In genomic region chr9:120295527-120295926, GRCm38 (mm10) we compare ENCODE assay signal across 21 mouse cellular contexts. TPM values are rescaled to one million over a fixed set of nuclear protein-coding genes. Genes with fewer than 3 reads are reported as not detected.
A peak's percentile ranks its signal among the peaks of the same experiment; 100 is the strongest.
DNase-seq lines count a peak whose midpoint lies in the region; ATAC-seq and TF ChIP-seq lines count a peak whose summit lies in the region.
"Had no signal": no experiment of that assay in that cellular context is flagged by ENCODE, and none has a peak within 500 bp of the region (broad histone marks: within the 10 kb centered on the region; RNA-seq: fewer than 3 reads in every experiment).

No protein-coding gene starts in this region.

- intact Hi-C loops in heart, postnatal 14 days (cut with DNase I): loop anchor here (2.0 kb wide), 1 partner anchor 81 kb away; no protein-coding TSS in a partner anchor

- in situ Hi-C loops in Patski (cut with MboI; ENCODE audit: low pct_unique_long_range_greater_than_20kb): no loop called here

- CTCF ChIA-PET in Patski (lab: Charles Lee): interaction anchor here (0.9 to 1.3 kb wide), 3 partner anchors 21 to 101 kb away, joined by 3 to 6 read pairs (median 3); no protein-coding TSS in a partner anchor

- H3K4me3 ChIP-seq in heart, embryonic 11.5 days (ENCODE audit: low read depth, low read length): no peak overlapping the region
- no peak overlapping the region for H3K4me3 ChIP-seq in lung, postnatal 0 days (ENCODE audit: low read depth, low read length)
- H3K4me3 ChIP-seq: embryonic facial prominence, embryonic 12.5 days; erythroblast, embryonic 14.5 days; forebrain, embryonic 12.5 days; limb, embryonic 10.5 days; midbrain, embryonic 13.5 days had no signal

- peak; percentile 22 to 23 for DNase-seq in cerebellum, postnatal 10 days
- DNase-seq in cerebellum, adult 11 months: no peak
- DNase-seq in heart, postnatal 14 days: peak; percentile 12 to 27
- DNase-seq in lung, postnatal 14 days: peak; percentile 14
- no peak for DNase-seq in lung, postnatal 0 days (ENCODE audit: low spot score)
- DNase-seq in Patski (ENCODE audit: low read depth, low spot score): no peak
- DNase-seq: cerebellum, adult 9-11 months; heart, postnatal 4 days; layer of hippocampus, adult 9-11 months; liver; thymus, adult 18-20 months had no signal

- no peaks in the 10 kb centered on the region for H3K9me3 ChIP-seq in heart, embryonic 11.5 days (replicated peaks; ENCODE audit: control insufficient read depth, low read length)
- H3K9me3 ChIP-seq in lung, postnatal 0 days (ENCODE audit: low read length): no peaks in the 10 kb centered on the region
- H3K9me3 ChIP-seq: embryonic facial prominence, embryonic 12.5 days; forebrain, embryonic 12.5 days; limb, embryonic 10.5 days; midbrain, embryonic 13.5 days had no signal

- ATAC-seq in heart, embryonic 11.5 days (replicated peaks; ENCODE audit: insufficient number of reproducible peaks, low FRiP score, low TSS enrichment): no peak
- ATAC-seq in lung, postnatal 0 days: no peak
- ATAC-seq in Patski: no peak
- ATAC-seq: inflammation-experienced regulatory T-cells, adult 6 months; midbrain, embryonic 13.5 days had no signal

- 68% methylated on average over 5 of the region's 5 CpGs for WGBS in heart, embryonic 11.5 days (ENCODE audit: insufficient replicate concordance)
- 78% methylated on average over 5 of the region's 5 CpGs for WGBS in lung, postnatal 0 days

- POLR2A ChIA-PET in Patski (lab: Charles Lee): no interaction called here

- H3K27ac ChIP-seq in heart, embryonic 11.5 days (ENCODE audit: low read depth, low read length): no peak overlapping the region
- H3K27ac ChIP-seq in lung, postnatal 0 days (ENCODE audit: low read length): no peak overlapping the region
- H3K27ac ChIP-seq: embryonic facial prominence, embryonic 12.5 days; forebrain, embryonic 12.5 days; hindbrain, embryonic 14.5 days; limb, embryonic 10.5 days; midbrain, embryonic 13.5 days had no signal

- H3K9ac ChIP-seq in heart, embryonic 11.5 days (ENCODE audit: low read depth, low read length): no peak overlapping the region
- H3K9ac ChIP-seq in lung, postnatal 0 days (replicated peaks; ENCODE audit: low read depth): no peak overlapping the region
- H3K9ac ChIP-seq: embryonic facial prominence, embryonic 12.5 days; forebrain, embryonic 12.5 days; hindbrain, embryonic 14.5 days; midbrain, embryonic 13.5 days had no signal

- no peak overlapping the region for H3K4me2 ChIP-seq in heart, embryonic 11.5 days
- H3K4me2 ChIP-seq in lung, postnatal 0 days (replicated peaks; ENCODE audit: low read depth, low read length): no peak overlapping the region
- H3K4me2 ChIP-seq: embryonic facial prominence, embryonic 12.5 days; forebrain, embryonic 12.5 days; hindbrain, embryonic 14.5 days; midbrain, embryonic 13.5 days had no signal

- no peak for TF ChIP-seq EP300 in lung, postnatal 0 days (IDR thresholded peaks at IDR 0.05)

- no peaks in the 10 kb centered on the region for H3K4me1 ChIP-seq in heart, embryonic 11.5 days (ENCODE audit: control insufficient read depth, insufficient read depth, low read length)
- no peaks in the 10 kb centered on the region for H3K4me1 ChIP-seq in lung, postnatal 0 days (ENCODE audit: insufficient read depth, low read depth, low read length)
- H3K4me1 ChIP-seq: embryonic facial prominence, embryonic 12.5 days; limb, embryonic 10.5 days had no signal

- no peaks in the 10 kb centered on the region for H3K27me3 ChIP-seq in heart, embryonic 11.5 days (ENCODE audit: control insufficient read depth, insufficient read depth, low read length)
- H3K27me3 ChIP-seq in lung, postnatal 0 days (replicated peaks; ENCODE audit: insufficient read depth, low read length): no peaks in the 10 kb centered on the region
- peaks cover 5% of the 10 kb centered on the region for H3K27me3 ChIP-seq in Patski
- H3K27me3 ChIP-seq: forebrain, embryonic 12.5 days; midbrain, embryonic 13.5 days had no signal

- no peaks in the 10 kb centered on the region for H3K36me3 ChIP-seq in heart, embryonic 11.5 days (ENCODE audit: control insufficient read depth, insufficient read depth, low read length)
- no peaks in the 10 kb centered on the region for H3K36me3 ChIP-seq in lung, postnatal 0 days (ENCODE audit: insufficient read depth, low read length)
- H3K36me3 ChIP-seq: embryonic facial prominence, embryonic 12.5 days; forebrain, embryonic 12.5 days; limb, embryonic 10.5 days; midbrain, embryonic 13.5 days had no signal

- no peak for TF ChIP-seq CTCF in lung, postnatal 0 days (IDR thresholded peaks at IDR 0.05)
- TF ChIP-seq CTCF in Patski (IDR thresholded peaks at IDR 0.05): peak; percentile 58

RNA-seq across cellular contexts. Expression of gene Myrip, which starts 5.8 kb away (rescaled TPM):
- total RNA-seq in heart, postnatal 14 days (2021): 1 to 10 TPM; 4.3 to 4.7 TPM
- polyA plus RNA-seq in heart, embryonic 11.5 days (2014; fragmentation: Nextera tagmentation; extraction: Ambion mirVana): 0.11 and 0.15 TPM in 2 replicates
- polyA plus RNA-seq in lung, postnatal 0 days (2015; fragmentation: Nextera tagmentation; extraction: Ambion mirVana): 0.58 and 0.65 TPM in 2 replicates
- polyA plus RNA-seq in Patski (2021): 2.1 TPM
- total RNA-seq: megakaryocyte, adult 5-6 weeks had no signal
- polyA plus RNA-seq: C2C12; erythroblast, embryonic 14.5 days; inflammation-experienced regulatory T-cells, adult 6 months; limb, embryonic 10.5 days had no signal

Comparison
In these comparisons a context has a peak if more than half of its experiments do, and no peak if none do; other contexts are left out.
1. DNase-seq: peak in cerebellum, postnatal 10 days (2 of 2), heart, postnatal 14 days (2 of 2) and lung, postnatal 14 days (single experiment); none in cerebellum, adult 11 months (single experiment), lung, postnatal 0 days (single experiment) and Patski (single experiment).